Mouse (Mus musculus) megakaryocyte progenitor cell, adult 5-6 weeks (primary cell): ENCODE measurements around the gene Eif2s1. TPM values are rescaled to one million over a fixed set of nuclear protein-coding genes. Genes with fewer than 3 reads are reported as not detected.

Experiments
- ATAC-seq: replicated peaks from 2 replicates; pipeline ENCODE4 v1.8.0; 2016; ENCODE audit warnings: mild to moderate bottlenecking, moderate TSS enrichment, inconsistent platforms; ENCODE audit not compliant: poor library complexity
- total RNA-seq, 2 experiments: library from RNA; stranded (forward) in 1 of 2; stranded (reverse) in 1 of 2; fragments of 157-497, 149-512 nt in 1 of 2; fragments of 200-1000 nt in 1 of 2; gene quantifications; 2 replicates each; pipeline versions ENCODE4 v1.2.3 to v1.2.4; 2015 to 2017

The Eif2s1 gene
- 182 and 193 TPM in 2 replicates for total RNA-seq (2015)
- 111 and 115 TPM in 2 replicates for total RNA-seq (2017)

GRCm38 (mm10) chr12:78861496-78862253, at the start of gene Eif2s1, which contains the start of gene Atp6v1d:
Gene Eif2s1 (plus strand): TSS chr12:78861819.
Gene Atp6v1d (minus strand): TSS chr12:78861638.
- ATAC-seq: peak; percentile 89

DNA sequence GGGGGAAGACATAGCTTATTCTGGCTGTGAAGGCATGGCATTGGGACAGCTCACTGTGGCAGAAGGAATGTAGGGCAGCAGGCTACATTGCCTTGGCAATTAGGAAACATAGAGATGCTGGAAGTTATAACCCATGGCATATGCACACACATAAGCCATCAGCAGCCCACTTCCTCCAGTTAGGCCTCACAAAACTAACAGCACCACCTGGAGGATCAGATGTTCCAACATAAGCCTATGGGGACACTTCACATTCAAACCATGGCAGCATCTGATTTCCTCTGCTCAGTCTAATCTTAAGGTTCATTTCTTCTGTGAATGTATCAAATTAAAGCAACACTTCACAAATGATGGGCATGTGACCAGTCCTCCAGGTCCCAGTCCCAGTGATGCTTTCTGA, 47.2 kb upstream of the Eif2s1 start:
- no peak for ATAC-seq

GRCm38 (mm10) chr12:78834496-78834895, 27.1 kb upstream of the Eif2s1 start:
- peak; percentile 29; the same call in 1 of the 2 replicates for ATAC-seq

DNA sequence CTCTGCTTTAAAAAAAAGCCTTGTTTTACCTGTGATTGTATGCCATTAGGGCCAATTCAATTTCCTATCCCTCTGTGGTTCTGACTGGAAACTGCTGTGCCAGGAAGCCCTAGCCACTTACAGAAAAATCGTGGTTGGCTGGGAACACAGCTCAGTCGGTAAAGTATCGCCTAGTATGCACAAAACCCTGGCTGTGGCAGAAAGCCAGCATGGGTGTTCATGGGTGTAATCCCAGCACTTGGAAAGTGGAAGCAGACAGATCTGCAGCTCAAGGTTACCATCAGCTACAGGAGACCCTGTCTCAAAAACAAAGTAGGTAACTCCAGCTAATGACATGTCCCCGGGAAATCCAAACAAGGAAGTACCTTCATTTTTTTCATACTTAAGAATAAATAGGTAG, 21.7 kb upstream of the Eif2s1 start:
- no peak for ATAC-seq

DNA sequence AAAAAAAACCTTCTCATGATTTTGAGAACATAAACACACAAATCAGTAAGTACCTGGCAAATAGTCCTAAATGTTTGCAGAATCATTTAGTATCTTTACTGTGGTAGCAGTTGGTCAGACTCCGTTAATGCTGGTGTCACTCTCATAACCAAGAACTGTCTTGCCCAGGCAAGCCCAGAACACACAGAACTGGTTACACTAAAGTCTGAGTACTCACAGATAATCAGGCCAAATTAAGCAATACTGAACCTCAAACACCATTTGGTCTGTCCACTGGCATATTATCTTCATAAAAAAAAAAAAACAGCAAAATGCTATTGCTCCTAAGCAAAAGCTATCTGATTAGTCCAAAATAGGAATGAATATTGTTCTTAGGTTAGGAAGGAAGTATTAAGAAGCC, 19.2 kb upstream of the Eif2s1 start:
- no peak for ATAC-seq

GRCm38 (mm10) chr12:78848246-78848645, 13.4 kb upstream of the Eif2s1 start:
- no peak for ATAC-seq

GRCm38 (mm10) chr12:78860921-78861495, 611 bp upstream of the Eif2s1 start:
- ATAC-seq: peak; percentile 18

DNA sequence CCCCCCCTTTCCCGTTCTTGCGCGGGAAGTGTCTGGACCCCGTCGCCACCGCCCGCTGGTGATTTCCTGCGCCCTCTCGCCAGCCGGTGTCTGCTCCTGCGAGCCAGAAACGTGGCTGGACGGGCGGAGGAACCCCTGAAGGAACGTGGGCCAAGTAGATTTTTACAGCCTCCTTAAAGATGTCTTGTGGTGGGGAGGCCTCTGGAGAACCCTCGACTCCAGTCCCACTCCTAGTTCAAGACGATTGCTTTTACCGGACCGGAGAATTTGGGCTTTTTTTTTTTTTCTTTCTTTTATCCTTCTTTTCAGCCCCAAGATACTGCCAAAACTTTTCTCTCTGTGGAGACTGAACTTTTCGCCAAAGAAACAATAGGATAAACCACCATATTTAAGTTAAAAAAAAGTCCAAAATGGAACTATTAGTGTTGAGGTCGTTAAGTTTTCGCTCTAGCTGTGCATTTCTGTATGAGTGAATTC, 673 bp downstream of the Eif2s1 start:
- peak; percentile 42 for ATAC-seq

DNA sequence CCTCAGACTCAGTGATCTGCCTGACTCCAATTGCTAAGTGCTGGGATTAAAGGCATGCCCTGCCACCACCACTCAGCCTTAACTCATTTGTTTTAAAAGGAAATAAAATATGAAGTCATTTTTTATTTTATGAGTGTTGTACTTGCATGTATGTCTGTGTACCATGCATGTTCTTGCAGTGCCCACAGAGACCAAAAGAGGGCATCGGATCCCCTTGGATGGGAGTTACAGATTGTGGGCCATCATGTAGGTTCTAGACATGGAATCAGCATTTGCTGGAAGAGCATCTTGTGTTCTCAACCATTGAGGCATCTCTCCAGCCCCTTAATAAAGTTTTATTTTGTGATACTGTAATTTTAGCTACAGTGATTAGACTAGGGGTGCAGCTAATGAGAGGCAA, 3.8 kb downstream of the Eif2s1 start:
- ATAC-seq: no peak

DNA sequence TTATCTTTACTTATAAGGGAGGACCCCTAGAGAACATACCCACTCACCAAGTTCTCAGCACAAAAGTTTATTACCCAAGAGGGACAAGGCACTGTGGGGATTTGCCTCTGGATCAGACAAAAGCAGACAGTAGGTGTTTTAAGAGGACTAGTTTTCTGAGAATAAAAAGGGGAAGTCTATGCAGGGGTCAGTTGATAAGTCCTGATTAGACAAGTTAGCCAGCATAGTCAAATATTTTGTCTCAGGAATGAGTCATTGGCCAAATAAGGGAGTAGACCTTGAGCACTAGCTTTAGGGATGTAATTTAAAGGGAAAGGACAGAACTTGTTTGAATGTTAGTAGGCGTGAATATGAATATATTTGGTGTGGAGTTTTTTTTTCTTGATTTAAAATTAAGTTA, 6.5 kb downstream of the Eif2s1 start:
- no peak; the same call in 1 of the 2 replicates for ATAC-seq

DNA sequence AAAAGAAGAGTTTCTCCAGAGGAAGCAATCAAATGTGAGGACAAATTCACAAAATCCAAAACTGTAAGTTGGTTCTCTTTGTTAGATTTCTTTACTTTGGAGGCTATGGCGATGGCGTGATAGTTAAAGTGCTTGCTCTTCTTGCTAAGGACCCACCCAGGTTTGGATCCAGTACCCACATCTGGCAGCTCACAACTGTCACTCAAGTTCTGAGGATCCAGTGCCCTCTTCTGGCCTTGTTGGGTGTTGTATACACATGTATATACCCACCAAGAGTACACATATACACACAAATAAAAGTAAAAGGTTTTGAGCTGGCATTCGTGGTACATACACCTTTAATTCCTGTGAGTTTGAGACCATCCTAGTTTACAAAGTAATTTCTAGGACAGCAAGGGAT, 13.0 kb downstream of the Eif2s1 start:
- 0 out of 2 replicates have a peak, but pooled peaks have one; percentile 42 for ATAC-seq

DNA sequence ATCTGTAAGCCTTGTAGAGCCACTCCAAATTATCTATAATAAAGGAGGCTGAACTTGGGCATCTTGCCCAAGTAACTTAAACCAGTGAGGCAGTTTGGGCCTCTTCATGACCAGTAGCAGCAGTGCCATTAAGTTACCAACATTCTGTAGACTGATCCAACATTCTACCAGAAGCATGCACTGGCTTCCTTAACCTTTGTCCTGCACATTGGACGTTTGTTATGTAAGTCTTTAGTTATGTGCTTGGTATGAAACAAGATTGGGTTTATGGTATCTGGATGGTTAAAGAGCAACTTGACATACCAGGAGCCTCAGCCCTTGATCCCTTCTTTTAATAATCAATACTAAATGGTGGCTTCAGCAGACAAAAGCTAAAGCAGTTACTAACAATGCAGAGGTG, 28.4 kb downstream of the Eif2s1 start:
- ATAC-seq: no peak

DNA sequence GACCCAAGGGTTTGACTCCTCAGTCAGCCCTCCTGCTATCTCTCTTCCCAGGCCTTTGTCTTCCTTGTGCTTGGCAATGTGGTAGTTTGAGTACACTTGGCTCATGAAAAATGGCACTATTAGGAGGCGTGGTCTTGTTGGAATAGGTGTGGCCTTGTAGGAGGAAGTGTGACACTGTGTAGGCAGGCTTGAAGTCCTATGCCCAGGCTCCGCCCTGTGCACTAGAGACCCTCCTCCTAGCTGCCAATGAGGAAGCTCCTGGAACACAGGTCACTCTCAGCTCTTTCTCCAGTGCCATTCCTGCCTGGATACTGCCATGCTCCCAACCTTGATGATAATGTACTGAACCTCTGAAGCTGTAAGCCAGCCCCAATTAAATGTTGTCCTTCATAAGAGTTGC, 29.5 kb downstream of the Eif2s1 start:
- ATAC-seq: 0 out of 2 replicates have a peak, but pooled peaks have one; percentile 34

DNA sequence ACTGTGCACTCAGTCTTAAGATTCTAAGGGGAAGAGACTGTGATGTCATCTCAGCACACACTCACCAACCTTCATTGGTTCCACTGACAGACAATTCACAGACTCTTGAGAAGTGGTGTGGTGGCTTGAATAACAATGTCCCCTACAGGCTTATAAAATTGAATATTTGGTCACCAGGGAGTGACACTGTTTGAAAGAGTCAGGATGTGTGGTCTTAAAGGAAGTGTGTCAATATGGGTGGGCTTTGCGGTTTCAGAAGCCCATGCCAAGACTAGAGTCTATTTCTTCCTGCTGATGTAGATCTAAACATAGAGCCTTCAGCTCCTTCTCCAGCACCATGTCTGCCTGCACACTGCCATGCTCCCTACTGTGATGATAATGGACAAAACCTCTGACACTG, 36.2 kb downstream of the Eif2s1 start:
- ATAC-seq: peak; percentile 31; the same call in 1 of the 2 replicates

DNA sequence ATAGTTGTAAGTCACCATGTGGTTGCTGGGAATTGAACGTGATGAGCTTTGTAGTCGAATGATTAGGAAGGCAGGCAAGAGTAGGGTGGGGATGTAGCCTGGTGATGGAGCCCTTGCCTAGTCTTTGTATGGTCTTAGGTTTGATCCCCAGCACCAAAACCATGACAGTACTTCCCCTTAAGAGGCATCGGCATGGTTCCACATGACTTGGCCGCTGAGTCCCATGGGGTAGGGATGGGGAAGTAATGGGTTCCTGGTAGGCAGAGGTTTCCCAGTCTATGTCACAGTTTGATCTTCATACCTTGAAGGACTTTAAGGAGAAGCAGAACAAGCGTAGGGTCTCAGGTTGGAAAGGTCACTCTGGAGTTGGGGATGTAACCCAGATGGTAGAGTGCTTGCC, 39.8 kb downstream of the Eif2s1 start:
- peak; percentile 72 for ATAC-seq

GRCm38 (mm10) chr12:78903313-78903712, 41.7 kb downstream of the Eif2s1 start:
- no peak for ATAC-seq

GRCm38 (mm10) chr12:78904499-78904898, 42.9 kb downstream of the Eif2s1 start:
- no peak for ATAC-seq

- ATAC-seq: peak; percentile 69
These were observed 45.1 kb downstream of the Eif2s1 start, which contains the start of gene Plek2 for GRCm38 (mm10) chr12:78906707-78907162. Gene Plek2 (minus strand): TSS chr12:78906964.

DNA sequence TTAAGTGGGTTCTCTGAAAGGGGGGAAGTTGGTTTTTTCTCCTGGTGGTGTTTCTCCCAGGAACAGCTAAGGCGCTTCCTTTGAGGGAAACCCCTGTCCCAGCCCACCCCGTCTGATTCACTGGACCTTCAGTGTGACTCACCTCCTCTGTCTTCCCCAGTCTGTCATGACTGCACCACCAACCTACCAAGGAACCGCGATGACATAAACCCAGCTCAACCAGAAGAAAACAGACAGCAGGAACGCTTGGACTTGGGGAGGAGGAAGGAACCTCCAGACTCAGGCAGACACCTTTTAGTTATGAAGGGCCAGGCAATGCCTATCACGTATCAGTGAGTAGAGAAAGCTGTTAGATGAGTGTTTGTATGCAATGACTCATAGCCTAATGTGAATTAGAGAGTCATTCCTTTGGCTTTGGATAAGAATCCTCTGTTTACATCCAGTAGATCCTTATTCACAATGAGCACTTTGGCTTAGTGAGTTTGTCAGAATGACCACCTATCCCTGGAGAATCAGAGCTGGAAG, 46.5 kb downstream of the Eif2s1 start:
- ATAC-seq: no peak

DNA sequence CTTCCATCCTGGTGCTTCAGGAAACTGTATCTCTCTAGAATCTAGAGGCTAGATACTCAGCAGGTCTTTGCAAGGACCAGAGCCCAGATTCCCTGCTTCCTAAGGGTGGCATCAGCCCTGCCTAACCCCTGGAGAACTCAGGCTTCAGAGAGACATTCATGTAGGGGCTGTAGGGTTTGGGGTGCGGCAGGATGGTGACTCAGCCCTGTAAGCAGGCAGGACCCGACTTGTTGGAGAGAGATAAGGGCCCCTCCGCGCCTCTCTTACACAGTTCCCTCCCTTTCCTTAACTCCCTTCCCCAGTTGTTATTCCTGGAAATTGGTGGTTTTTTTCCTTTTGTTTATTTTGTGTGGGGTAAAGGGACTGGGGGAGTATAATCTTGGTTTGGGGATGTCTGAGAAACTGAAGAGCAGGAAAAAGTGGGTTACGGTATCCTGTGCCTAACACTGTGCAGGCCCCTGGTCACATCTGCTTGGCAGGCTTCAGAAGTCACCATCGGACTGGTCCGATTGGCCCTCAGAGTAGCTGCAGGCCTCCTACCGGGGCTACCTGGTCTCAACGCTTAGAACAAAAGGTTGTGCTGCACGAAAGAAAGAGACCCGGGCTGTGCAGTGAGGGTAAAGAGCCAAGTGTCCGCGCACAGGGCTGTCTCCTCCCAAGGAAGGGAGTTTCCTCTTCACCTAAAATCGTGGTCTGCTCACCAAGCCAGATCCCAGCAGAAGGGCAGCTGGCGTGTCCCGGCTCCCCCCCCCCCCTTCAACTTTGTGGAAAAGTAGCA, 49.3 kb downstream of the Eif2s1 start:
- peak; percentile 64 for ATAC-seq
